Mouse (Mus musculus) left cerebral cortex, adult 8-10 months (tissue): ENCODE measurements around the gene Actn1. TPM values are rescaled to one million over a fixed set of nuclear protein-coding genes. Genes with fewer than 3 reads are reported as not detected.
"Not testable (repeated sequence)": the region's sequence is repeated elsewhere in the genome, so short reads cannot be mapped to it uniquely, and the experiment has no call there.

Source experiments
- DNase-seq, 2 experiments: peaks; one replicate each; pipeline ENCODE4 v3.0.0; 2022; ENCODE audit warnings: low spot score in 2 of 2
- total RNA-seq, 4 experiments: library from RNA; stranded (reverse); gene quantifications; 2 replicates each; pipeline ENCODE4 v1.2.4; 2022

Gene Actn1
- total RNA-seq: 100 to 1,000 TPM in 1 of 4 experiments, 10 to 100 TPM in 3; 92.6 to 101 (median 98.8) TPM

DNA sequence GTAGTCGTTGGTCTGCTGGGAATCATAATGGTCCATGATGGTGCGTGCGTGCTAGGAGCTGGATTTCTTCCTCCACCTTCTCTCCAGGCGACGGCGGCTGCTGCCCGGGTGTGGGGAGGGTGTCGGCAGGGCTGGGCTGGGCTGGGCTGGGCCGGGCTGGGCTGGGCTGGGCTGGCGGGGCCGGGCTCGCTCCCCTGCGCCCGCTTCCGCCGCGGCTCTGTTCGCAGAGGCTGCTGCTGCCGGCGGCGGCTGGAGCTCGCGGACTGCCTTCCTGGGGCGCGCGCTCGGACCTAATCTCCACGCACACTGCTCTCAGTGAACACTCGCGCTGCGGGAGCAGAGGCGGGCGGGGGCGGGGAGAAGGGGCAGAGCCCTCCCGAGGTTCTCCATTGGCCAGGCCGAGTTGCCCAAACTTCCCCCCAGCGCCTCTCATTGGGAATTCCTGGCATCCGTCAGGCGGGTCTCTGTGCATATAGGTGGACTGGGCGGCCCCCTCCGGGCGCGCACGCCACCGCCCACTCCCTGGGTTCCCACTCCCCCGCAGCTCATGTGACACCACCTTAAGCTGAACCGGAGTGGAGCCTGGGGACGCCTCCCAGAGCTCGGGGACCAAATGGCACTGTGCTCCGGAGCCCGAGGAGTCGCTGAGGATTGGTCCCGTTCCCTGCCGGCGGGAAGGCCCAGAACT lies at the start of gene Actn1:
Gene Actn1 (minus strand): TSS at position 316 of the 688 bp plus-strand sequence.
- peak; percentile 85 to 96 for DNase-seq

DNA sequence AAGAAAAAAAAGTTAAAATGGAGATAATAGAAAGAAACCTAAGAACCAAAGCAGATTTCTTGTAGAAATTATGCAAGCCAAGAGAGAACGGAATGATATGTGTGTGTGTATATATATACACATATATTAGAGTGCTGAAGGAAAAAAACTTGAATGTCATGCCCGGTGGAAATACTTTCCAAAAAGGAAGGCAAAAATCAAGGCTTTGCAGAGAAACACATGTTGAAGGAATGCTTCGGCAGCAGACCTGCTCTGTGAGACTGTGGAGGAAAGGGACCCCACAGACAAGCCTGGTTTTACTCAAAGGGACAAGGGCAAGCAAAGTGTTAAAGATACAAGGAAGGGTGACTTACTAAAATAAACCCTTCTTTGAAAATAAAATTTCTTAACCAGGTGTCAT lies 47.4 kb upstream of the Actn1 start:
- no peak for DNase-seq

DNA sequence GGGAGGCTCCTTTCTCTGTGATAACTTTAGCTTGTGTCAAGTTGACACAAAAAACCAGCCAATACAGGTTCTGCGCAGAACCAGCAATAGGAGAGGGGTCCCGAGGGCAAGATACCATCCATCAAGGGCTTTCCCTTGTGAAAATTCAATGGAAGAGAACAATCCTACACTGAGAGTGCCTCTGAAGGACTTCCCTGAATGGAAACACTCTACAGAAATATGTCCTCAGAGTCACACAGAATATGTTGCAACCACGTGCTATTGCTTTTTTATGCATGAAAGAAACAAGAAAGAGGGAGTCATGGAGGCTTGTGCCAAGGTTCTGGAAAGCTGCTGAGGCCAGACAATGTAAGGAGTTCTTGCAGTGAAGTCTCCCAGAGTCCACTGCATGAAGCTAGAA lies 44.3 kb upstream of the Actn1 start:
- no peak for DNase-seq

DNA sequence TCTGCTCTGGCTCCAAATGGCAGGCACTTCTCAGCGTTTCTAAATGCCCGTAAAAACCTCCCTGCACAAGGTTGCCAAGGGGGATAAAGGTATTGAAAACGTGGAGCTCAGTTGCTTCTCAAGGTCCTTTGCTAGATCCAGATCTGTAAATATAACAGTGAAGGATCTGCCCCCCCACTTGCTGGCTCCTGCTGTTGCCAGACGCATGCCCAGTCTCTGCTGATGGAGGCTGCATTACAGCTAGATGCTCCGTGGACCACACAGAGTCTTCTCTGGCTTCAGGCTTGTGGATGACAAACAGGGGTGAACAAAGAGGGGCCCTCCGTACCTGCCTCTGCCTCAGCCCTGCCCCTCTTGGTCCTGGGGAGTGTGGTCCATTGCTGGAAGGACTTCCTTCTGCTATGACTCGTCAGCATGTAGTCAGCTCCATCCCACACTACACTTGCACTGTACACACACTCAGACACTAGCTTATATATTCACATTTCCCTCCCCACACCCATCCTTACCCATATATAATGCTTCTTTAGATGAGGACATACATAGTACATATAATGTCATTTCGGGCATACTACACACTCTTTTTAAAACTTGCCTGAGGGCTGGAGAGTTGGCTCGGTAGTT lies 40.8 kb upstream of the Actn1 start:
- no peak for DNase-seq

DNA sequence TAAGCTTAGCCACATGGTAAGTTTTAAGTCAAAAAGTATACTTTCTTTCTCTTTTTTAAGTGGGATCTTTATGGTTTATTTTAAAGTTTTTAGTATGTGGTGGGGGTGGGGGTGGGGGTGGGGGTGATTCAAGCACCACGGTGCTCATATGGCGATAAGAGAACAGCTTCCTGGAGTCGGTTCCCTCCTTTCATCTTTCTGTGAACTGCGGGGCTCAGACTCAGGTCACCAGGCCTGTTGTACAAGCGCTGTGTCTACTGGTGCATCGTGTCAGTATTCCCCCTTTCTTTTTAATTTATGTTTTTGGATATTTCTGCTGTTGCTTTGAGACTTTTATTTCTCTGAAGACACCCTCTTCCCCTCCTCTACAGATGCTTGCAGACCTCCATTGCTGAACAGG lies 38.5 kb upstream of the Actn1 start:
- DNase-seq: no peak

DNA sequence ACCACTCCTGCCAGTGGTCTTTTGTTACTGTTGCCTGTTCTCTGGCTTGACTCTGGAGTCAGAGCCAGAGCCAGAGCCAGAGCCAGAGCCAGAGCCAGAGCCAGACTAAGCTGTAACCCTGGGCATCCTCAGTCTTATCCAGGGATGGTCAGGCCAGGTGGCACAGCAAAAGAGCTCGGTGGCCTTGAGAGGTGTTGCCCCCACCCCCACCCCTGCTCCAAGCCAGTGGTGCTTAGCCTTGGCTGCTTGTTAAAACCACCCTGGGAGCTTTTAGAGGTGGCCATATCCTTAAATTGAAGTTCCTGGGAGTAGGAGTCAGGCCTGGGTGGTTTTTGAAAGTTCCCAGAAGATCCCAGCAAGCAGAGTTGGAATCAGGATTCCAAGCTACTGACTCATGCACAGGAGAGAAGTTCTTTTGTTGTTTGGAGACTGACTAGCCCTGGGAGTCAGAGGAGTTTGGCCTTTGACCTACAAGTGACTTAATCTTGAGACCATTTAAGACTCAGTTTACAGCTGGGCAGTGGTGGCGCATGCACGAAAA lies 31.8 kb upstream of the Actn1 start:
- no peak for DNase-seq

DNA sequence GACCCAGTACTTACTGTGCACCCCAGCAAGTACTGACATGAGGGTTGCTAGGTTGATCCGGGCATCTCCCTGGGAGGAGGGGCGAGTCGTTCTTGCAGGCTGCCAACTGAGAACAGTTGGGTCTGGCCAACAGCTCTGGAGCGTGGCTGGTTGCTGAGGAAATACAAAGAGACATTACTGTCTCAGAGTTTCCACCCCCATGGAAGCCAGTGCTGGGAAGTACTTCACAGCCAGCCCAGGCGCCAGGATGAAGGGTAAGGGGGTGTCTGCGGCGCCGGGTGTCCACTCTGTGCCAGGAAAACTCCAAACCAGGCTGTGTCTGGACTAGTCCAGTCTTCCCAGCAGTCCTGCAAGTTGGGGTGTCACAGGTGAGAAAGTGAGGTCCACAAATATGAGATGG lies 30.8 kb upstream of the Actn1 start:
- DNase-seq: peak in 1 of 2 experiments; percentile 12

DNA sequence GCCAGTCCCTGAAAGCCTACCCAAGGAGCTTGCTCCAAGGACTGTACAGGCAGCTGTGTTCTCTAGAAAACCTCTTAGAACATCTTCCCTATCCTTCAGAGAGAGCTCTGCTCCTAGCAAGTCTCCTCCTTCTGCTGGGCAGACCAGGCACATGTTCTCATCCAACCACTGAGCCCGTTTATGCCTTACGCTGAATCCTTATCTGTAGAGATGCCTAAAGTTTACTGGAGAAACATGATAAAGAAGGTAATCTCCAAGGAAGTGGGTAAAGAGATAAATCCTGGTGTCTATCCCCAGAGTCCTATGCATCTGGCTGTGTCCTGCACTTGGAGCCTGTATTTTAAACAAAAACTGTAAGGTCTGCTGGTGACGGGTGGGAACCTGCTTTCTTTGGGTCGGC lies 30.3 kb upstream of the Actn1 start:
- no peak for DNase-seq

DNA sequence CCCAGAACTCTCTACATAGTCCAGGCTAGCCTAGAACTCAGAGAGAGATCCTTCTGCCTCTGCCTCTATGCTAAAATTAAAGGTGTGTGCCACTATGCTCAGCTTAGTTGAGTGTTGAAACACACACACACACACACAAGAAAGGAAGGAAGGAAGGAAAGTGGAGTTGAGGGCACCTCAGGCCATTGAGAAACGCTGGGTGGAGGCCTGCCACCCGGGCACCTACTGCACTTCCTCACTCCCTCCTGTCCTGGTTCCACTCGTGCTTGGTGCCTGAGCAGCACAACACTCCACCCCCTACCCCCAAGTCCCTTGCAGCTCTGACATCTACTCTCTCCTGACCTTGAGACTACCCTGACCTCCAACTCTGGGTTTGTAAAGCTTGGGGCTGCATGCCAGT lies 29.6 kb upstream of the Actn1 start:
- no peak for DNase-seq

DNA sequence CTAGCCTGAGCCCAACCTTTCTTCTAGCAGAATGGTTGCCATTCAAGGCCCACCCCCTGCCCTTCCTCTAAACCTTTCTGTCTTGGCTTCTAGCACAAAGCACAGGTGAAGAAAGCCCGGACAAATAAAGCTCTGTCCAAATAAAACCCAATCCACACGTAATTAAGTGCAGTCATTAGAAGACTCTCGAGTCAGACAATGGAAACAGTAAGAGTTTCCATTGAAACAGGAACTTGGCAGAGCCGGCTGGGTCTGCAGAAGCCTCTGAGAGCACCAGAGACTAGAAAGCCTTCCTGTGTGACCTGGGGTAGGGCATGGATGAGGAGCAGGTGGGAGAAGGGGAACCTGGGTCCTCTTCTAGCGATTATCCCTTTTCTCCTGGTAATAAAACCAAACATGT lies 25.7 kb upstream of the Actn1 start:
- no peak for DNase-seq

DNA sequence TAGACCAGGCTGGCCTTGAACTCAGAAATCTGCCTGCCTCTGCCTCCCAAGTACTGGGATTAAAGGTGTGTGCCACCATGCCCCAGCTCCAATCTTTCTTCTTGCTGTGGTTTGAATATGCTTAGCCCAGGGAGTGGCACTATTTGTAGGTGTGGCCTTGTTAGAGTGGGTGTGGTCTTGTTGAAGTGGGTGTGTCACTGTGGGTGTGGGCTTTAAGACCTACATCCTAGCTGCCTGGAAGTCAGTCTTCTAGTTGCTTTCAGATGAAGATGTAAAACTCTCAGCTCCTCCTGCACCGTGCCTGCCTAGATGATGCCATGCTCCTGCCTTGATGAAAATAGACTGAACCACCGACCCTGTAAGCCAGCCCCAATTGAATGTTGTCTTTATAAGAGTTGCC lies 24.1 kb upstream of the Actn1 start:
- DNase-seq: not testable (repeated sequence)

DNA sequence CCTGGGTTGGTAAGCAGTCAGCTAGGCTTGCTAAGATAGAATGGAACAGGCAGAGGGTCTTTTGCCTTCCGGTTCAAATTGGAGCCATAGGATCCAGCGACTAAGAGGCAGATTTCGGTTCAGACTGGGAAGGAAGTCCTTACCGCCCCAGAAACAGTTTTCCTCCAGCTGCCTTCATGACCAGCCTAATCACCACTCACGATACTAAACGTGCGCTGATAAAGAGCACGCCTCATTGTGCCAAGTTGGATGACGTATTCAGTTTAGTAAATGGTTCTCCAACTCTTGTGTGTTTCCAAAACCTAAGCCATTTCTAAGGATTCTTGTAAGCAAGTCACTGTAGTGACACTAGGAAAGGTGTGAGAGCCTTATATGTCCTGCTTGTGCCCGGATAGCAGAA lies 18.7 kb upstream of the Actn1 start:
- no peak for DNase-seq

DNA sequence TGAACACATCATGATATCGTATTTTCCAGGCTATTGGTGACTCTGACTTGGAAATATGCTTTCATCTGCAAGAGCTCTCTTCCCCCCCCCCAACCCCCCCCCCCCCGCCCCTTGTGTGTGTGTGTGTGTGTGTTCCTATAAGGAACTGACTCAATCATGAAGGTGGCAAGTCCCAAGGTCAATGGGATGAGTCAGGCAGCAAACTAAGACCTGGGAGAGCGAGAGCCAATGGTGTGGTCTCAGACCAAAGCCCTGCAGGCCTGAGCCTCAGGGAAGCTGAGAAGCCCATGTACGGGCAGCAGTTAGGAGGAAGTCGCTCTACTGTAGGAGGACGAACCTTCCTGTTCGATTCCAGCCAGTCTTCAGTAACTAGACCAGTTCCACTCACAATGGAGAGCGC lies 17.3 kb upstream of the Actn1 start:
- DNase-seq: no peak

DNA sequence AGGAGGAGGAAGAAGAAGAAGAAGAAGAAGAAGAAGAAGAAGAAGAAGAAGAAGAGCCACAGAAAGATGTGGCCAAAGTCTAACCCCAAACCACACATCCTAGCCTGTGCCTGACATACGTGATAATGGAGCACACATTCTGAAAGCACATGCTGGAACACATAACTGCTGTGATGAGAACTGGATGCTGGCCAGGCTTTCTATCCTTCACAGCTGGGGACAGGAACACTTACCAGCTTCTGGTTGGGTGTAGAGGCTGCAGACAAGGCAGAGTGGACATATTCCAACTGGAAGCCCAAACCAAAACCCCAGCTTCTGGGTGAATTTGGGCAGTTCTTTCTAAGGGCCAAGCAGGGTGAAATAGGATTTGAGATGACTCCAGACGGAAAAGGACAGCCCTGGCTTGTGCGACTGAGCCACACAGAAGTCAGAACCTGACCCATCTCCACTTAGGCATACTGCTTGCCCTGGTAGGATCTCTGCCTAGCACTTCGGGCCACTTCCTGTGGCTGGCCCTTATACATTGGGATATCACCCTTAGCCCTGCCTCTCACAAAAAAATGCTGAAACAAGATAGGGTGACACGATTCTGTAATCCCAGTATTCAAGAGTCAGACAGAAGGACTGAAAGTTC lies 15.1 kb upstream of the Actn1 start:
- no peak for DNase-seq

DNA sequence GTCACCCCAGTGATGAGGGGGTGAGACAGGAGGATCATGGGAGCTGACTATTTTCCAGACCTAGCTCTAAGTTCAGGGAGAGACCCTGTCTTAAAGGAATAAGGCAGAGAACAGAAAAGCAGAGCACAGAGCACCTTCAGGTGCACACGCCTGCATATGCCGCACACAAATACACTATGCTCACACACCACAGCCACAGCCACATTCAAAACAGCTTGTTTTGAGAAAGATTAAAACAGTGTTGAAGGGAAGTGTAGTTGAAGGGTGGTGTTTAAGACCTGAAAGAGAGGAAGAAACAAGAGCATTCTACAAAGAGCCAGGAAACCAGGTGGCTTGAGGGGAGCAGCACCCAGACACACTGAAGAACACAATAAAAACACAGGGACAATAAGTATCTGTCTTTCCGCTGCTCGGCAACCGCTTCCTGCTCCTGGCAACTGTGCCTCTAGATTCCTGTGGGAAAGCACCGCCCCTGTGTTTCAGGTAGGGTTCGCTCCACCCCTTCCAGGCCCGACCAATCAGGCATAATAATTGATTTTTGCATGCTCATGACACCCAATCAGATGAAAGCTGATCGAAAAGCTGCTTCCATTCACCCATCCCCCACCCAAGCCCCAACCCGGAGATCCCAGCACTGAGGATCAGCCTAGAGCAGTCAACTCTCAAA lies 13.0 kb upstream of the Actn1 start:
- peak in 1 of 2 experiments; percentile 57 for DNase-seq

DNA sequence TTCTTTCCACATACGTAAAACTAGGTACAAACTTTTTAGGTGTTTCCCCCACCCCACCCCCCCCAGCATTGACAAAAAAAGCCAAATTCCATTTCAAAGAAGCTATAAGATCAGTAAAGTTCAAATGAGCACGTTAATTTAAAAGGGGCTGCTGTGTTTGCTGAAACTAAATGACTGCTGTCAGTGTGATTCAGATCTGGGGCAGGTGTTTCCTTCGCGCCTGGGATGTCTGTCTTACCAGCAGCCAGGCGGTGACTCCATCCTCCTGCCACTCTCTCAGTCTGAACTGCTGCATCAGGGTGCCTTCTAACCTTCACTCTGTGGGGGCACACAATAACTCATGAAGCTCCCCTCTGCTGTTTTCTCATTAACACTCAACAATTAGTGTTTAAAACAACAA lies 11.6 kb upstream of the Actn1 start:
- DNase-seq: no peak

DNA sequence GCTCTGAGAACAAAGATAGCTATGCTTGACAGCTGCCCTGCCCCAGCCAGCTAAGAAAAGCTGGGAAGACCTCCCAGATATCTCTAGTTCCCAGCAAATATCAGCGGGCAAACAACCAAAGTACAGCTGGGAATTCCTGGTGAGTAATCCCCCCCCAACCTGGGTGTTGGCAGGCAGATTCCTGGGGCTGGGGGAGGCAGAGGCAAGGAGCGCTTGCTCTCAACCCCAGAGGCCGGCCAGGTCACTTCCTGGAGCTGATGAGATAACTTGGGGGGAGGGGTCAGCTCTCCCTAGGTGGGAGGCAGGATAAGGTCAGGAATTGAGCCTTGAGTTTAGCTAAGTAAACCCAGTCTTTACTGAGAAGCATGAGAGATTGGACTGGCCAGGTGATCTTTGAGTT lies 10.8 kb upstream of the Actn1 start:
- DNase-seq: no peak

DNA sequence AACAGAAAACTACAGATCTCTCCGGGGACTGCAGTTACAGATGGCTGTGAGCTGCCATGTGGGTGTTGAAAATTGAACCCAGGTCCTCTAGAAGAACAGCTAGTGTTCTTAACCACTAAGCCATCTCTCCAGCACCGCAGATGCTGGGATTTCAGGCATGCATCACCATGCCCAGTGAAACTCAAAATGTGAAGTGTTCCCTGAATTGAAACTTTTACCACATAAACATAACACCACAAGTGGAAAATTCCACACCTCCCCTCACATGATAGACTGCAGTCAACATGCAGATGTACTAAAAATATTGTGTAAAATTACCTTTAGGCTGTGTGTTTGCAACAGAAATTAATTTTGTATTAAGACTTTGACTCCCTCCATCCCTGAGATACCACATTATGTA lies 9.1 kb upstream of the Actn1 start:
- DNase-seq: no peak

DNA sequence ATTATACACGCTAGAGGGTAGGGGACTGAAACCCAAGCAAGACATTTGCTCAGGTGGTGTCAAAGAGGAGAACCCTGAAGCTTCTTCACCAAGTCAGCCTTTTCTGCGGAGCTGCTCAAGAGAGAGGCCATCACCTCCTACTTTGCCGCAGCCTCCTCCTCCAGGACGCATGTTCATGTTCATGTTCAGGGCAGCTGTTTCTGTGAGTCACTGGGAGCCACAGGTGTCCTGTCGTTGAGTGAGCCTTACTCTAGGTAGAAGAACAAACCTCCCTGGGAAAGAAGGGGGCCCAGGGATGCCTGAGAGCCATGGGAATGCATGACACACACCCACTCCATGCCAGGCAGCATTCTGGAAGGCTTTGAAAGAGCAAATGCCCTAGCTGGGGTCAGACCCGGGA lies 7.8 kb upstream of the Actn1 start:
- no peak for DNase-seq

DNA sequence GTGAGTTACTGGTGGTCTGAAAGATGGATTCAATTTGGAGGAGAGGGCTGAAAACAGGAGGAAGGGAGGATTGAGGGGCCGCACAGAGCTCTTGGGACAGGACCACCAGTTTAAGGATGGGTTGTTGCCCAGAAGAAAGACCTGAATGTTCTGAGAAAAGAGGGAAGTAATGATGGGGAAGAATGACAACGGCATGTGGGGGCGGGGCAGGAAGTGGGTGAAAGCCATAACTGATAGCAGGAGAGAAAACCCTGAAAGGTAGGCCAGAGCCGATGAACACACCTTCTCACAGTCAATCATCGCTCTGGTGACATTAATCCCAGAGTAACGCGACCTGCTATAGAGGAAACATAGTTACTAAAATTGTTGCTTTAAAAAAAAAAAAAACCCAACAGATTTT lies 4.2 kb upstream of the Actn1 start:
- not testable (repeated sequence) for DNase-seq

DNA sequence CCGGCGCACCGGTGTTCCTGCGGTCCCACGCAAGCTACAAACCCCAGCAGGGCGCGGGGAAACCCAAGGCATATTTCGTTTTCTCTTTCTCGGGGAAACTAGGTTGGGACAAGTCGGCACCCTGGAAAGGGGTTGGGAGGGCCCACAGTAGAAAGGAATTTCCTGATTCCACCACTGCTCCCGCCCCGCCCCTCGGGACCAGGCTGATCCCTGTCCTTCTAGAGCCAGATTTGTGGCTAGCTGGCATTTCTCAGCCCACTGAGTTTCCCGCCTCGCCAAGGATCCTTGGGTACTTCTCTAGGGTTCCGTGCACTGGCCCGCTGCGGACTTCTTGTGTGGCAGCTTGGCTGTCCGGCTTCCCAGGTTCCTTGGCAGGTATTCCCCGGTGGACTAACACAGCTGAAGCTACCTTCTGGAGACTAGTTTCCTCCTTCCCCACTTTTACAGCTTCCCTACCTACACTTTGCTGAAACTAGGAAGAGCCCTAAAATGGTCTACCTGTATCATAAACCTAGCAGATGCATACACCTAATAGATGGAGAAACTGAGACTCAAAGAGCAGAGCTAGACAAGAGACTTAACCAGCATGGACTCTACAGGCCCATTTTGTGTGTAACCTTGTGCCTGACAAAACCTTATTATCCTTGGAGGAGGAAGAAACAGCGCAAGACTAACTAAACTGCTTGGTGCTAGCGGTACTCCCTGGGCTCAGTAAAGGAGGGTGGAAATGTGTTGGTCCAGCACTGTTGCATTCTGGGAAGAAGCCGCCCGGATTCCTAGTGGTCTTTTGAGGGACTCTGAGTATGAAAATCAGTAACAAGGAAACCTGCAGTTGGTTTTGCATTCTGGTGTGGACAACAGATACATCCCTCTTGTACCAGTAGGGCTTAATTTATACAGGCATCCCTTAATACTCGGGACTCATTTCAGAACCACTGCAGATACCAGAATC lies 849 bp upstream of the Actn1 start:
- DNase-seq: no peak
